Mouse (Mus musculus) spleen, adult 2 months (tissue): ENCODE data around the gene Isy1. TPM values are rescaled to one million over a fixed set of nuclear protein-coding genes. Genes with fewer than 3 reads are reported as not detected.

Experiments
- DNase-seq, 2 experiments: peaks; one replicate each; pipeline versions ENCODE4 v3.0.0 to v3.0.0-alpha.2; 2012 to 2021; ENCODE audit warnings: low spot score in 2 of 2, low read depth in 1 of 2
- H3K27ac ChIP-seq: fragments of 200-500 bp; 2 replicates; pipeline ENCODE4 v1.5.1; 2012; ENCODE audit warnings: low read length, inconsistent platforms; ENCODE audit not compliant: insufficient read depth
- H3K27me3 ChIP-seq: fragments of 200-500 bp; 2 replicates; pipeline ENCODE4 v1.6.1; 2012; ENCODE audit warnings: mild to moderate bottlenecking, moderate library complexity, low read length, inconsistent platforms; ENCODE audit not compliant: control insufficient read depth, insufficient read depth
- H3K36me3 ChIP-seq: fragments of 200-500 bp; 2 replicates; pipeline ENCODE4 v1.6.1; 2012; ENCODE audit warnings: mild to moderate bottlenecking, low read length, inconsistent platforms; ENCODE audit not compliant: control insufficient read depth, insufficient read depth
- H3K4me1 ChIP-seq: fragments of 200-500 bp; 2 replicates; pipeline ENCODE4 v1.6.1; 2011; ENCODE audit warnings: inconsistent platforms; ENCODE audit not compliant: control insufficient read depth, insufficient read depth, insufficient read length
- H3K4me3 ChIP-seq: fragments of 200-500 bp; 2 replicates; pipeline ENCODE4 v1.5.1; 2011; ENCODE audit warnings: mild to moderate bottlenecking, inconsistent platforms; ENCODE audit not compliant: insufficient read depth, insufficient read length; ENCODE audit errors: extremely low read depth
- CTCF ChIP-seq: fragments of 200-500 bp; IDR thresholded peaks from 2 replicates; pipeline ENCODE4 v1.5.1; 2011; ENCODE audit warnings: mild to moderate bottlenecking, inconsistent platforms; ENCODE audit not compliant: insufficient read depth, insufficient read length, insufficient replicate concordance; ENCODE audit errors: extremely low read depth
- POLR2A ChIP-seq: fragments of 200-500 bp; IDR thresholded peaks from 2 replicates; pipeline ENCODE4 v1.6.1; 2011; ENCODE audit warnings: low read depth, low read length, inconsistent platforms
- WGBS: fragments of 180-500 bp; shearing (Covaris S2); methylation state at CpG from one replicate; pipeline ENCODE4 v1.1.7; 2018; 5-methylcytosine and 5-hydroxymethylcytosine counted together
- polyA plus RNA-seq: library from polyadenylated mRNA; depleted of rRNA; stranded (reverse); fragments of >200 nt; gene quantifications from 2 replicates; pipeline ENCODE4 v1.2.3, GENCODE M21; 2012

The Isy1 gene
- polyA plus RNA-seq, 1 experiment: 17.8 TPM

- DNase-seq: peak; percentile 25 to 43
- WGBS: 14% methylated on average over 2 of the region's 2 CpGs
- 0 out of 2 replicates have a peak overlapping the region, but pooled peaks have one; percentile 21 for H3K27ac ChIP-seq
- H3K27me3 ChIP-seq: no peaks in the 10 kb centered on the region
- H3K4me1 ChIP-seq: peaks cover 13% of the 10 kb centered on the region
- no peak overlapping the region for H3K4me3 ChIP-seq
- 0 out of 2 replicates have a peak, but pooled peaks have one; percentile 9 for TF ChIP-seq CTCF
- no peak for TF ChIP-seq POLR2A
- peaks cover 3% of the 10 kb centered on the region; the same call in 1 of the 2 replicates for H3K36me3 ChIP-seq
Observed at GRCm38 (mm10) chr6:87806028-87806427, 32.6 kb downstream of the Isy1 start.

- DNase-seq: no peak
- H3K4me3 ChIP-seq: no peak overlapping the region
- WGBS: 90% methylated on average over 7 of the region's 7 CpGs
- no peak for TF ChIP-seq CTCF
- no peak for TF ChIP-seq POLR2A
- peaks cover 3% of the 10 kb centered on the region; the same call in 1 of the 2 replicates for H3K36me3 ChIP-seq
- H3K27ac ChIP-seq: peak overlapping the region; percentile 21
- no peaks in the 10 kb centered on the region for H3K27me3 ChIP-seq
- H3K4me1 ChIP-seq: peaks cover 13% of the 10 kb centered on the region
Observed at GRCm38 (mm10) chr6:87805448-87805847, 33.1 kb downstream of the Isy1 start.

GRCm38 (mm10) chr6:87804886-87805285, 33.7 kb downstream of the Isy1 start:
- no peak for DNase-seq
- Histone ChIP-seq H3K4me3 (no peak overlapping the region), H3K27me3 (no peaks in the 10 kb centered on the region), H3K4me1 (peaks cover 13% of the 10 kb centered on the region), H3K36me3 (peaks cover 4% of the 10 kb centered on the region; the same call in 1 of the 2 replicates), H3K27ac (no peak overlapping the region)
- WGBS: 84% methylated on average over 7 of the region's 7 CpGs
- no peak for TF ChIP-seq POLR2A
- no peak for TF ChIP-seq CTCF

GRCm38 (mm10) chr6:87804036-87804435, 34.6 kb downstream of the Isy1 start:
- peaks cover 9% of the 10 kb centered on the region for H3K4me1 ChIP-seq
- H3K4me3 ChIP-seq: no peak overlapping the region
- H3K27ac ChIP-seq: no peak overlapping the region
- no peaks in the 10 kb centered on the region for H3K27me3 ChIP-seq
- TF ChIP-seq CTCF (no peak), POLR2A (no peak)
- H3K36me3 ChIP-seq: peaks cover 5% of the 10 kb centered on the region; the same call in 1 of the 2 replicates
- no peak for DNase-seq
- WGBS: 70% methylated on average over 1 of the region's 1 CpGs

- Histone ChIP-seq H3K27ac (no peak overlapping the region), H3K4me3 (no peak overlapping the region), H3K36me3 (peaks cover 3% of the 10 kb centered on the region; the same call in 1 of the 2 replicates), H3K4me1 (peaks cover 5% of the 10 kb centered on the region; the same call in 1 of the 2 replicates), H3K27me3 (no peaks in the 10 kb centered on the region)
- 78% methylated on average over 7 of the region's 7 CpGs for WGBS
- TF ChIP-seq POLR2A (no peak), CTCF (no peak)
- DNase-seq: no peak
Observed at GRCm38 (mm10) chr6:87802462-87802861, 36.1 kb downstream of the Isy1 start.

- no peaks in the 10 kb centered on the region; the same call in 1 of the 2 replicates for H3K4me1 ChIP-seq
- H3K36me3 ChIP-seq: peaks cover 3% of the 10 kb centered on the region; the same call in 1 of the 2 replicates
- no peak overlapping the region for H3K4me3 ChIP-seq
- no peaks in the 10 kb centered on the region for H3K27me3 ChIP-seq
- H3K27ac ChIP-seq: no peak overlapping the region
- no peak for DNase-seq
- WGBS: 85% methylated on average over 6 of the region's 6 CpGs
- TF ChIP-seq CTCF (no peak), POLR2A (no peak)
Observed at GRCm38 (mm10) chr6:87799576-87799975, 39.0 kb downstream of the Isy1 start.

GRCm38 (mm10) chr6:87797321-87797720, 41.3 kb downstream of the Isy1 start:
- no peaks in the 10 kb centered on the region; the same call in 1 of the 2 replicates for H3K4me1 ChIP-seq
- 71% methylated on average over 2 of the region's 2 CpGs for WGBS
- H3K36me3 ChIP-seq: peaks cover 7% of the 10 kb centered on the region
- no peak overlapping the region for H3K27ac ChIP-seq
- no peak for TF ChIP-seq CTCF
- TF ChIP-seq POLR2A: no peak
- no peaks in the 10 kb centered on the region for H3K27me3 ChIP-seq
- H3K4me3 ChIP-seq: no peak overlapping the region
- DNase-seq: no peak
